Mouse (Mus musculus) liver, postnatal 0 days (tissue): ENCODE data around the gene Npepl1.

ENCODE experiments used
- CTCF ChIP-seq: sonication (generic); IDR thresholded peaks from 2 replicates; pipeline ENCODE4 v1.5.1; 2016; ENCODE audit warnings: antibody characterized with exemption, low read depth
- EP300 ChIP-seq: IDR thresholded peaks from 2 replicates; pipeline ENCODE4 v1.6.1; 2016; ENCODE audit warnings: antibody characterized with exemption, low read depth, mild to moderate bottlenecking

DNA sequence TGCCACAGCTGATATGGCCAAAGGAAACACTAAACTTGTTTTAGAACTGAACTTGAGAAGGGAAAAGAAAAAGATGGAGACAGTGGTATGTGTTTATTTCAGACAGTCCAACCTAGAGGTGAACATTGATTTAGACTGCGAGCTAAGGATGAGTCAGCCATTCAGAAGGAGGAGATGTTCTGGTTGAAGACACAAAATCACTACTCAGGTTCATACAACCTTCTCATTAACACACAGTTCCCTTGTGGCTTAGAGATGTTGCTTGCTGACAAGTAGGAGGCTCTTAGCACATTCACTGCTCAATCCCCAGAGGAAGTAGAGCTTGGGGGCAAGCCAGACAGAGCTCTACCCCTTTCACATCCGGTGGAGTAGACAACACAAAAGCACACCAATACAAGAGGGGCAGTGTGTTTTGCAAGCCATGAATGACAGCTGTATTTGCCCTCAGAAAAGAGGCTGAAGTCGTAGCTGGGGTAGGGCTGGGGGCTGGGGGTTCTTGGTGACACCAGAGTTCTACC is 40.6 kb upstream of the Npepl1 start:
- TF ChIP-seq CTCF (no peak), EP300 (no peak)
